8 mouse cellular contexts compared by ENCODE assay signal in the genomic region with DNA sequence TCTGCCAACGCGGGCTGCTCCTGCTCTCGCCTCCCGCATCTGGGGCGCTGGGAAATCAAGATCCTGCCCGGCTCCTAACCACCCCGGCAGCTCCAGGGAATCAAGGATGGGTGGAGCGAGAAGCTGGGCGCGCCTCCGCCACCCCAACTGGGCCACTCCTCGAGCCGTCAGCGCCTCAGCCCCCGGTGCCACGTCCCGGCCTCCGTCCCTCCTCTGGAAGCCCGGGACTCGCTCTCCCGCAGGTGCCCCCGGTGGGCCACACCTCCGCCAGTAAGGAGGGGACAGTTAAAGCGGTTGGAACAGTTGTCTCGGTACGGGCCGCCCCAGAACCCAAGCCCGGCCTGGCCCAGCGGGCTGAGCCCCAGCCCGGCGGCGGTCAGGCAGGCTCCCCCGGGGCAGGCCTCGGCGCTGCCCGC. TPM values are rescaled to one million over a fixed set of nuclear protein-coding genes. Genes with fewer than 3 reads are reported as not detected.
A peak's percentile ranks its signal among the peaks of the same experiment; 100 is the strongest.
DNase-seq lines count a peak whose midpoint lies in the region; ATAC-seq and TF ChIP-seq lines count a peak whose summit lies in the region.

No protein-coding gene starts in this region.

- H3K4me1 ChIP-seq in E14TG2a.4 (replicated peaks; ENCODE audit: low read depth, low read length) = peaks cover 44% of the 10 kb centered on the region
- peaks cover 60% of the 10 kb centered on the region for H3K4me1 ChIP-seq in erythroblast, embryonic 14.5 days (ENCODE audit: control insufficient read depth)
- H3K4me1 ChIP-seq in heart, embryonic 15.5 days (replicated peaks) = peaks cover 26% of the 10 kb centered on the region

- peak overlapping the region; percentile 66 for H3K4me2 ChIP-seq in heart, embryonic 15.5 days

- under 1% methylated on average over 36 of the region's 36 CpGs for WGBS in heart, embryonic 15.5 days

- peak overlapping the region; percentile 95 for H3K9ac ChIP-seq in heart, embryonic 15.5 days

- DNase-seq in adipocyte (ENCODE audit: low spot score) = peak; percentile 75
- DNase-seq in kidney, postnatal 4 days = peak; percentile 76 to 85
- DNase-seq in lung, postnatal 25 days (ENCODE audit: low spot score) = peak; percentile 82
- DNase-seq in right cerebral cortex, postnatal 10 days (ENCODE audit: low spot score in 2 of 2) = peak; percentile 67 to 74
- no peak for DNase-seq in cerebellum, adult 9-11 months

- peak; percentile 48 for ATAC-seq in heart, embryonic 15.5 days (replicated peaks; ENCODE audit: insufficient number of reproducible peaks, insufficient read depth, low FRiP score, low read depth)

- H3K9me3 ChIP-seq in E14TG2a.4 (ENCODE audit: low read length) = no peaks in the 10 kb centered on the region
- no peaks in the 10 kb centered on the region for H3K9me3 ChIP-seq in erythroblast, embryonic 14.5 days (ENCODE audit: control insufficient read depth, low read length)
- no peaks in the 10 kb centered on the region for H3K9me3 ChIP-seq in heart, embryonic 15.5 days (replicated peaks)

- peak overlapping the region; percentile 99 for H3K27ac ChIP-seq in heart, embryonic 15.5 days

- H3K4me3 ChIP-seq in E14TG2a.4 (replicated peaks; ENCODE audit: low read length) = peak overlapping the region; percentile 99
- H3K4me3 ChIP-seq in erythroblast, embryonic 14.5 days (replicated peaks) = peak overlapping the region; percentile 97
- peak overlapping the region; percentile 88 for H3K4me3 ChIP-seq in heart, embryonic 15.5 days

- H3K27me3 ChIP-seq in E14TG2a.4 (ENCODE audit: insufficient read depth, low read length) = no peaks in the 10 kb centered on the region
- H3K27me3 ChIP-seq in erythroblast, embryonic 14.5 days (ENCODE audit: control insufficient read depth) = no peaks in the 10 kb centered on the region
- no peaks in the 10 kb centered on the region for H3K27me3 ChIP-seq in heart, embryonic 15.5 days

- no peak for TF ChIP-seq CTCF in E14TG2a.4 (conservative IDR thresholded peaks at IDR 0.05; ENCODE audit: low read length)

- peaks cover 6% of the 10 kb centered on the region; the same call in 1 of the 2 replicates for H3K36me3 ChIP-seq in E14TG2a.4 (ENCODE audit: insufficient read depth, low read length)
- peaks cover 14% of the 10 kb centered on the region for H3K36me3 ChIP-seq in erythroblast, embryonic 14.5 days (ENCODE audit: control insufficient read depth)
- no peaks in the 10 kb centered on the region for H3K36me3 ChIP-seq in heart, embryonic 15.5 days

RNA-seq across cellular contexts. Expression of a gene that starts 19.2 kb away (rescaled TPM):
- 6.3 and 6.6 TPM in 2 replicates for polyA plus RNA-seq in erythroblast, embryonic 14.5 days (2012)
- polyA plus RNA-seq in heart, embryonic 15.5 days (2015; fragmentation: Nextera tagmentation; extraction: Ambion mirVana) = 65.5 and 69.3 TPM in 2 replicates

RNA-seq across cellular contexts. Expression of a gene that starts 35.9 kb away (rescaled TPM):
- 0.01 TPM in 1 of 2 replicates, not detected in the other for polyA plus RNA-seq in erythroblast, embryonic 14.5 days (2012)
- 0.05 and 0.19 TPM in 2 replicates for polyA plus RNA-seq in heart, embryonic 15.5 days (2015; fragmentation: Nextera tagmentation; extraction: Ambion mirVana)

RNA-seq across cellular contexts. Expression of a gene that starts 48.9 kb away (rescaled TPM):
- polyA plus RNA-seq in erythroblast, embryonic 14.5 days (2012) = 7.0 and 11.1 TPM in 2 replicates
- 507 and 557 TPM in 2 replicates for polyA plus RNA-seq in heart, embryonic 15.5 days (2015; fragmentation: Nextera tagmentation; extraction: Ambion mirVana)

Comparison
In these comparisons a context has a peak if more than half of its experiments do, and no peak if none do; other contexts are left out.
1. RNA of a gene that starts 48.9 kb away (polyA plus RNA-seq): 507 to 557 TPM in heart, embryonic 15.5 days; 7.0 to 11.1 TPM in erythroblast, embryonic 14.5 days; every median in the first group is over 10 times any median in the second.
2. Peak in every context shown above with its lines, with median percentiles within 50 percentile points of each other: H3K4me3 ChIP-seq.